Comparison of ENCODE assay signal across 12 mouse cellular contexts in the genomic region with DNA sequence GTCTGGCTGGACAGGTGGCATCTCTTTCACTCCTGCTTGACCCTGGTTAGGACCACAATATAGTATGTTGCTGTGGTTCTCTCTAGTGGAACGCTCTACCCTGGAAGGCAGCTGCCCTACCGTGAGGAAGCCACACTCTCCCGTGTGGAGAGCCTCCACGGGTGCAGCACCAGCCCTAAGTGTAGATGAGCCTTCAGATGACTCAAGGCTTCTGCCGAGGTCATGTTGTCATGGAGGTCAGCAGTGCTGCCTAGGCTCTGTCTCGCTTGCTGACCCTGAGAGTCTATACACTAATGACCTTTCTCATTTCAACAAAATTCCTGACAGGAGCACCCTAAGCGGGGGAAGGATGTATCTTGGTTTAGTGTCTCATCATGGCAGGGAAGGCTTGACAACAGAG.
"Had no signal": no experiment of that assay in that cellular context is flagged by ENCODE, and none has a peak within 500 bp of the region (broad histone marks: within the 10 kb centered on the region; RNA-seq: fewer than 3 reads in every experiment).

No protein-coding gene starts in this region.

- H3K4me3 ChIP-seq: neural tube, embryonic 15.5 days; stomach, embryonic 15.5 days had no signal

- H3K27ac ChIP-seq: neural tube, embryonic 15.5 days; stomach, embryonic 15.5 days; stomach, postnatal 0 days had no signal

- H3K9ac ChIP-seq: neural tube, embryonic 15.5 days; stomach, embryonic 15.5 days had no signal

- DNase-seq: right cerebral cortex, adult 18-20 months; right cerebral cortex, postnatal 25 days; spleen, adult 18-20 months; thymus, adult 18-20 months; thymus, adult 2 months; thymus, postnatal 14 days; thymus, postnatal 25 days; thymus, postnatal 36 days; thymus, postnatal 4 days had no signal

- H3K27me3 ChIP-seq: neural tube, embryonic 15.5 days; stomach, embryonic 15.5 days had no signal

- H3K4me2 ChIP-seq: neural tube, embryonic 15.5 days; stomach, embryonic 15.5 days had no signal

- H3K9me3 ChIP-seq: neural tube, embryonic 15.5 days; stomach, embryonic 15.5 days had no signal
